11 mouse cellular contexts compared by ENCODE assay signal in the genomic region with DNA sequence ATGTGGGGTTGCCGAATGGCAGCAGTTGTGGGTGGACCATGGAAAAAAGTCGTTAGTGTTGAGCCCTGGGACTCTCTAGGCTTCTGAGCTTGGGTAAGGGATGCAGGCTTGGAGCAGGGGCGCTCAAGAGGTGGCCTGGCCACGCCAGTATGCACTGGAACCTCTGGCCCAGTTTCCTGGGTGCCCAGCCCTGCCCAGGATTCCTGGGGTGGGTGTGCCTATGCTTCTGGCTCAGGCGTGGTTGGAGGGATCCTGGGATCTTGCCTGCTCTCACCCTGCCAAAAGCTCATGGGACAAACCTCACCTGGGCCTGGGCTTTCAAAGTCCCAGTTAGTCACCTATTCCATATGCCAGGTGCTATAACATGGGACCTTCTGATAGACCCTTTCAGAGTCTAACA. TPM values are rescaled to one million over a fixed set of nuclear protein-coding genes. Genes with fewer than 3 reads are reported as not detected.
DNase-seq lines count a peak whose midpoint lies in the region; ATAC-seq lines count a peak whose summit lies in the region.
"Had no signal": no experiment of that assay in that cellular context is flagged by ENCODE, and none has a peak within 500 bp of the region (broad histone marks: within the 10 kb centered on the region; RNA-seq: fewer than 3 reads in every experiment).

No protein-coding gene starts in this region.

- H3K9me3 ChIP-seq in embryonic facial prominence, embryonic 13.5 days = no peaks in the 10 kb centered on the region
- H3K9me3 ChIP-seq in embryonic facial prominence, embryonic 10.5 days = no peaks in the 10 kb centered on the region
- H3K9me3 ChIP-seq in kidney, embryonic 15.5 days (replicated peaks) = no peaks in the 10 kb centered on the region
- H3K9me3 ChIP-seq: embryonic facial prominence, embryonic 12.5 days had no signal

- DNase-seq in embryonic facial prominence, embryonic 10.5 days (ENCODE audit: low spot score) = no peak
- DNase-seq in kidney, postnatal 10 days = peak; percentile 66
- DNase-seq in lung, postnatal 4 days = peak; percentile 56 to 79
- no peak for DNase-seq in B cell, adult 2 months
- DNase-seq in urinary bladder, postnatal 4 days (ENCODE audit: low spot score in 2 of 2) = no peak
- DNase-seq: cerebellum, adult 8-10 months had no signal

- no peak overlapping the region for H3K4me2 ChIP-seq in embryonic facial prominence, embryonic 13.5 days
- H3K4me2 ChIP-seq in kidney, embryonic 15.5 days = no peak overlapping the region
- H3K4me2 ChIP-seq: embryonic facial prominence, embryonic 12.5 days had no signal

- WGBS in embryonic facial prominence, embryonic 13.5 days = 73% methylated on average over 5 of the region's 5 CpGs
- WGBS in embryonic facial prominence, embryonic 10.5 days = 74% methylated on average over 5 of the region's 5 CpGs
- WGBS in kidney, embryonic 15.5 days = 67% methylated on average over 5 of the region's 5 CpGs

- ATAC-seq in embryonic facial prominence, embryonic 13.5 days (ENCODE audit: insufficient number of reproducible peaks, insufficient read depth, low FRiP score, low TSS enrichment, low read depth) = no peak
- no peak for ATAC-seq in kidney, embryonic 15.5 days (replicated peaks; ENCODE audit: low FRiP score)
- ATAC-seq: Patski had no signal

- peaks cover 53% of the 10 kb centered on the region for H3K36me3 ChIP-seq in embryonic facial prominence, embryonic 13.5 days
- H3K36me3 ChIP-seq in embryonic facial prominence, embryonic 10.5 days (replicated peaks) = no peaks in the 10 kb centered on the region
- H3K36me3 ChIP-seq in kidney, embryonic 15.5 days = peaks cover 71% of the 10 kb centered on the region

- H3K9ac ChIP-seq in embryonic facial prominence, embryonic 13.5 days = no peak overlapping the region
- no peak overlapping the region for H3K9ac ChIP-seq in kidney, embryonic 15.5 days
- H3K9ac ChIP-seq: embryonic facial prominence, embryonic 12.5 days had no signal

- 0 out of 2 replicates have a peak overlapping the region, but pooled peaks have one; percentile 96 for H3K27ac ChIP-seq in embryonic facial prominence, embryonic 13.5 days
- no peak overlapping the region for H3K27ac ChIP-seq in embryonic facial prominence, embryonic 10.5 days (replicated peaks)
- no peak overlapping the region for H3K27ac ChIP-seq in kidney, embryonic 15.5 days
- H3K27ac ChIP-seq in brown adipose tissue, adult 24 weeks (replicated peaks; ENCODE audit: low read depth, low read length) = peak overlapping the region; percentile 68
- H3K27ac ChIP-seq: embryonic facial prominence, embryonic 12.5 days had no signal

- no peak overlapping the region for H3K4me3 ChIP-seq in embryonic facial prominence, embryonic 13.5 days
- no peak overlapping the region for H3K4me3 ChIP-seq in embryonic facial prominence, embryonic 10.5 days
- no peak overlapping the region for H3K4me3 ChIP-seq in kidney, embryonic 15.5 days (replicated peaks)
- H3K4me3 ChIP-seq in brown adipose tissue, adult 24 weeks (ENCODE audit: insufficient read depth, low read depth, low read length) = peak overlapping the region; percentile 35
- H3K4me3 ChIP-seq: embryonic facial prominence, embryonic 12.5 days had no signal

- no peaks in the 10 kb centered on the region for H3K27me3 ChIP-seq in embryonic facial prominence, embryonic 13.5 days
- H3K27me3 ChIP-seq in embryonic facial prominence, embryonic 10.5 days (replicated peaks; ENCODE audit: low read depth, poor library complexity, severe bottlenecking) = peaks cover 82% of the 10 kb centered on the region
- H3K27me3 ChIP-seq in kidney, embryonic 15.5 days = no peaks in the 10 kb centered on the region
- H3K27me3 ChIP-seq: embryonic facial prominence, embryonic 12.5 days; Patski had no signal

- peaks cover 59% of the 10 kb centered on the region for H3K4me1 ChIP-seq in embryonic facial prominence, embryonic 13.5 days
- H3K4me1 ChIP-seq in embryonic facial prominence, embryonic 10.5 days = peaks cover 26% of the 10 kb centered on the region
- peaks cover 54% of the 10 kb centered on the region for H3K4me1 ChIP-seq in kidney, embryonic 15.5 days
- peaks cover 61% of the 10 kb centered on the region for H3K4me1 ChIP-seq in brown adipose tissue, adult 24 weeks (ENCODE audit: control insufficient read depth, insufficient read depth, insufficient read length, low read length)

RNA-seq across cellular contexts. Expression of a gene that starts 49.9 kb away (rescaled TPM):
- 2.8 and 3.3 TPM in 2 replicates for polyA plus RNA-seq in embryonic facial prominence, embryonic 13.5 days (2015; fragmentation: Nextera tagmentation; extraction: Ambion mirVana)
- polyA plus RNA-seq in embryonic facial prominence, embryonic 10.5 days (2016; fragmentation: Nextera tagmentation; extraction: Ambion mirVana) = 0.29 and 0.75 TPM in 2 replicates
- 3.9 and 5.0 TPM in 2 replicates for polyA plus RNA-seq in kidney, embryonic 15.5 days (2015; fragmentation: Nextera tagmentation; extraction: Ambion mirVana)
- 53.5 and 108 TPM in 2 replicates for polyA plus RNA-seq in brown adipose tissue, adult 24 weeks (2012; ENCODE audit: insufficient read depth, insufficient read length, missing spikeins)

Comparison
In these comparisons a context has a peak if more than half of its experiments do, and no peak if none do; other contexts are left out.
1. H3K27ac ChIP-seq: peak in embryonic facial prominence, embryonic 13.5 days (single experiment) and brown adipose tissue, adult 24 weeks (single experiment); none in embryonic facial prominence, embryonic 10.5 days (single experiment) and kidney, embryonic 15.5 days (single experiment).
2. DNase-seq: peak in kidney, postnatal 10 days (single experiment) and lung, postnatal 4 days (2 of 2); none in embryonic facial prominence, embryonic 10.5 days (single experiment), B cell, adult 2 months (0 of 2) and urinary bladder, postnatal 4 days (0 of 2).